Mouse (Mus musculus): ENCODE measurements around the gene Vmn2r50. TPM values are rescaled to one million over a fixed set of nuclear protein-coding genes. Genes with fewer than 3 reads are reported as not detected.
"Not testable (repeated sequence)": the region's sequence is repeated elsewhere in the genome, so short reads cannot be mapped to it uniquely, and the experiment has no call there.

The Vmn2r50 gene
- not detected in 2 replicates for polyA plus RNA-seq (2014; fragmentation: Nextera tagmentation; extraction: Ambion mirVana)

DNA sequence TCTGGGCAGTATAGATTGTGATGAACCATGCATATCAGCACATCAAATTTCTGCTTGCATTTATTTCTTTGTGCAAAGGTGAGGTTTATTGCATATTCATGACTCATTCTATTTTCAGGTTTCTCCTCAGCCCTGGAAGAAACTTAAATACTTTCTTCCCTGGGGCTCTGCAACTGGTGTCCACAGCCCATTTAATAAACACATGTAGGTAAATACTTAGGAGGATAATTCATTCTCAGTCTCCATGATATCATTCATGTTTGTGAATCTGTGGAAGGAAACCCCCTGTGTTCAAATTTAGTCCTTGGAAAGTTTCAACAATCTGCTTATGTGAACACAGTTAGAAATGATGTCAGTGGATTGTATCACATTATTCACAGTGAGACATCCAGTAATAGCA, at the start of gene Vmn2r50:
Vmn2r50 (minus strand) TSS at position 101 of the 400 bp plus-strand sequence.
- not testable (repeated sequence) for H3K9ac ChIP-seq (ENCODE audit: low read depth, low read length); H3K9me3 ChIP-seq (replicated peaks; ENCODE audit: control insufficient read depth, low read length); H3K4me2 ChIP-seq; H3K27me3 ChIP-seq (ENCODE audit: control insufficient read depth, insufficient read depth, low read length); H3K4me3 ChIP-seq (ENCODE audit: low read depth, low read length); H3K4me1 ChIP-seq (ENCODE audit: control insufficient read depth, insufficient read depth, low read length); ATAC-seq (replicated peaks; ENCODE audit: insufficient number of reproducible peaks, low FRiP score, low TSS enrichment); H3K36me3 ChIP-seq (ENCODE audit: control insufficient read depth, insufficient read depth, low read length); H3K27ac ChIP-seq (ENCODE audit: low read depth, low read length)

DNA sequence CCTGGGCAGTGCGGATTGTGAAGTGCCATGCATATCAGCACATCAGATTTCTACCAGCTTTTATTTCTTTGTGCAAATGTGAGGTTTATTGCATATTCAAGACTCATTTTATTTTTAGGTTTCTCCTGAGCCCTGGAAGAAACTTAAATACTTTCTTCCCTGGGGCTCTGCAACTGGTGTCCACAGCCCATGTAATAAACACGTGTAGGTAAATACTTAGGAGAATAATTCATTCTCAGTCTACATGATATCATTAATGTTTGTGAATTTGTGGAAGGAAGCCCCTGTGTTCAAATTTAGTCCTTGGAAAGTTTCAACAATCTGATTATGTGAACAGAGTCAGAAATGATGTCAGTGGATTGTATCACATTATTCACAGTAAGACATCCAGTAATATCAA, 60.9 kb downstream of the Vmn2r50 start, which contains the start of gene Vmn2r49:
Vmn2r49 (minus strand) TSS at position 101 of the 400 bp plus-strand sequence.
- H3K4me2 ChIP-seq; H3K4me3 ChIP-seq (ENCODE audit: low read depth, low read length); H3K4me1 ChIP-seq (ENCODE audit: control insufficient read depth, insufficient read depth, low read length); H3K9ac ChIP-seq (ENCODE audit: low read depth, low read length); ATAC-seq (replicated peaks; ENCODE audit: insufficient number of reproducible peaks, low FRiP score, low TSS enrichment); H3K9me3 ChIP-seq (replicated peaks; ENCODE audit: control insufficient read depth, low read length); H3K27ac ChIP-seq (ENCODE audit: low read depth, low read length); H3K36me3 ChIP-seq (ENCODE audit: control insufficient read depth, insufficient read depth, low read length); H3K27me3 ChIP-seq (ENCODE audit: control insufficient read depth, insufficient read depth, low read length): not testable (repeated sequence)
- WGBS (ENCODE audit: insufficient replicate concordance) = no CpG with 5 or more reads among the region's 2 CpGs

Other genes with a start within 250 kb of the Vmn2r50 start
- not detected in 2 replicates for gene Vmn2r47, start 212.0 kb downstream of the Vmn2r50 start, polyA plus RNA-seq (2014; fragmentation: Nextera tagmentation; extraction: Ambion mirVana)
- gene Vmn2r48, start 99.7 kb downstream of the Vmn2r50 start, polyA plus RNA-seq (2014; fragmentation: Nextera tagmentation; extraction: Ambion mirVana) = not detected in 2 replicates
- not detected in 2 replicates for gene Vmn2r49, start 61.0 kb downstream of the Vmn2r50 start, polyA plus RNA-seq (2014; fragmentation: Nextera tagmentation; extraction: Ambion mirVana)
- gene Vmn2r51, start 52.4 kb upstream of the Vmn2r50 start, polyA plus RNA-seq (2014; fragmentation: Nextera tagmentation; extraction: Ambion mirVana) = not detected in 2 replicates
- gene Vmn2r52, start 123.3 kb upstream of the Vmn2r50 start, polyA plus RNA-seq (2014; fragmentation: Nextera tagmentation; extraction: Ambion mirVana) = not detected in 2 replicates
- not detected in 2 replicates for gene Vmn1r66, start 224.7 kb upstream of the Vmn2r50 start, polyA plus RNA-seq (2014; fragmentation: Nextera tagmentation; extraction: Ambion mirVana)